Comparison of ENCODE assay signal across 8 mouse cellular contexts in genomic region chr13:12257391-12258380, GRCm38 (mm10). TPM values are rescaled to one million over a fixed set of nuclear protein-coding genes. Genes with fewer than 3 reads are reported as not detected.
DNase-seq lines count a peak whose midpoint lies in the region; ATAC-seq and TF ChIP-seq lines count a peak whose summit lies in the region.

Gene Mtr (minus strand): TSS chr13:12258113.

- peak within 1 kb of the TSS; percentile 90 for H3K9ac ChIP-seq in heart, embryonic 15.5 days
- peak within 1 kb of the TSS; percentile 75 for H3K9ac ChIP-seq in liver, embryonic 14.5 days (replicated peaks)
- peak within 1 kb of the TSS; percentile 83 for H3K9ac ChIP-seq in neural tube, embryonic 11.5 days (ENCODE audit: low read length)
- H3K9ac ChIP-seq in stomach, postnatal 0 days (ENCODE audit: low read length): peak within 1 kb of the TSS; percentile 79

- peak within 1 kb of the TSS; percentile 91 for H3K27ac ChIP-seq in forebrain, embryonic 10.5 days
- H3K27ac ChIP-seq in heart, embryonic 15.5 days: peak within 1 kb of the TSS; percentile 95
- peak within 1 kb of the TSS; percentile 78 for H3K27ac ChIP-seq in liver, embryonic 14.5 days
- H3K27ac ChIP-seq in neural tube, embryonic 11.5 days (ENCODE audit: low read depth, low read length): peak within 1 kb of the TSS; percentile 72
- H3K27ac ChIP-seq in stomach, postnatal 0 days (replicated peaks): peak within 1 kb of the TSS; percentile 80

- TF ChIP-seq CTCF in liver, embryonic 14.5 days (IDR thresholded peaks at IDR 0.05; ENCODE audit: low read depth): no peak
- TF ChIP-seq CTCF in stomach, postnatal 0 days (IDR thresholded peaks at IDR 0.05; ENCODE audit: low read depth): no peak

- H3K36me3 ChIP-seq in forebrain, embryonic 10.5 days (replicated peaks): peaks cover 14% of the 10 kb centered on the region
- no peaks in the 10 kb centered on the region; the same call in 1 of the 2 replicates for H3K36me3 ChIP-seq in heart, embryonic 15.5 days
- peaks cover 4% of the 10 kb centered on the region; the same call in 1 of the 2 replicates for H3K36me3 ChIP-seq in liver, embryonic 14.5 days (replicated peaks; ENCODE audit: control insufficient read depth, insufficient read depth, low read depth)
- no peaks in the 10 kb centered on the region for H3K36me3 ChIP-seq in neural tube, embryonic 11.5 days (ENCODE audit: control insufficient read depth, insufficient read depth, low read length)
- H3K36me3 ChIP-seq in stomach, postnatal 0 days (ENCODE audit: control insufficient read depth, insufficient read depth, low read length): no peaks in the 10 kb centered on the region

- H3K27me3 ChIP-seq in forebrain, embryonic 10.5 days (ENCODE audit: poor library complexity, severe bottlenecking): no peaks in the 10 kb centered on the region
- no peaks in the 10 kb centered on the region for H3K27me3 ChIP-seq in heart, embryonic 15.5 days
- H3K27me3 ChIP-seq in liver, embryonic 14.5 days (ENCODE audit: control insufficient read depth, insufficient read depth, low read length): no peaks in the 10 kb centered on the region
- no peaks in the 10 kb centered on the region for H3K27me3 ChIP-seq in neural tube, embryonic 11.5 days (ENCODE audit: control insufficient read depth, insufficient read depth, low read length)
- H3K27me3 ChIP-seq in stomach, postnatal 0 days (ENCODE audit: control insufficient read depth, insufficient read depth, low read length): no peaks in the 10 kb centered on the region

- peaks cover 17% of the 10 kb centered on the region for H3K4me1 ChIP-seq in forebrain, embryonic 10.5 days
- peaks cover 15% of the 10 kb centered on the region for H3K4me1 ChIP-seq in heart, embryonic 15.5 days (replicated peaks)
- H3K4me1 ChIP-seq in liver, embryonic 14.5 days (replicated peaks; ENCODE audit: control insufficient read depth in 2 of 2, insufficient read depth in 2 of 2, low read length in 1 of 2): peaks cover 13 to 18% of the 10 kb centered on the region in 2 experiments
- H3K4me1 ChIP-seq in neural tube, embryonic 11.5 days (ENCODE audit: control insufficient read depth, insufficient read depth, low read length): peaks cover 10% of the 10 kb centered on the region; the same call in 1 of the 2 replicates
- no peaks in the 10 kb centered on the region for H3K4me1 ChIP-seq in stomach, postnatal 0 days (replicated peaks; ENCODE audit: control insufficient read depth, insufficient read depth)

- peak within 1 kb of the TSS; percentile 81 for H3K4me3 ChIP-seq in forebrain, embryonic 10.5 days
- H3K4me3 ChIP-seq in heart, embryonic 15.5 days: peak within 1 kb of the TSS; percentile 93
- peak within 1 kb of the TSS; percentile 84 to 92 for H3K4me3 ChIP-seq in liver, embryonic 14.5 days (ENCODE audit: insufficient read depth in 1 of 2, low read depth in 2 of 2, low read length in 2 of 2)
- peak within 1 kb of the TSS; percentile 82 for H3K4me3 ChIP-seq in neural tube, embryonic 11.5 days (ENCODE audit: low read depth, low read length)
- H3K4me3 ChIP-seq in stomach, postnatal 0 days (ENCODE audit: low read depth, low read length): peak within 1 kb of the TSS; percentile 69

- TF ChIP-seq EP300 in liver, embryonic 14.5 days (IDR thresholded peaks at IDR 0.05; ENCODE audit: low read depth): no peak
- TF ChIP-seq EP300 in stomach, postnatal 0 days (optimal IDR thresholded peaks at IDR 0.05): no peak

- H3K4me2 ChIP-seq in heart, embryonic 15.5 days: peak within 1 kb of the TSS; percentile 71
- peak within 1 kb of the TSS; percentile 92 for H3K4me2 ChIP-seq in liver, embryonic 14.5 days (ENCODE audit: low read depth)
- H3K4me2 ChIP-seq in neural tube, embryonic 11.5 days (ENCODE audit: low read depth): peak within 1 kb of the TSS; percentile 68
- H3K4me2 ChIP-seq in stomach, postnatal 0 days (replicated peaks; ENCODE audit: low read depth): peak within 1 kb of the TSS; percentile 72

- peak; percentile 74 to 80 for DNase-seq in CD8-positive naive resting alpha-beta T cell, adult 2 months (ENCODE audit: low read depth in 2 of 2, low spot score in 2 of 2)
- DNase-seq in c-Kit-positive CD71-negative TER-119-negative erythroid progenitor cells, embryonic 14.5 days (ENCODE audit: low read depth): peak; percentile 88
- peak; percentile 95 for DNase-seq in forebrain, embryonic 10.5 days (ENCODE audit: extremely low spot score, low spot score)
- DNase-seq in kidney, postnatal 25 days: peak; percentile 98 to 99
- DNase-seq in liver, embryonic 14.5 days (ENCODE audit: low read depth in 3 of 3, low spot score in 3 of 3): peak; percentile 89 to 93 (median 90)
- peak; percentile 96 for DNase-seq in neural tube, embryonic 11.5 days (ENCODE audit: low spot score)
- DNase-seq in stomach, postnatal 0 days (ENCODE audit: low spot score): peak; percentile 95

- H3K9me3 ChIP-seq in forebrain, embryonic 10.5 days: peaks cover 17% of the 10 kb centered on the region; the same call in 1 of the 2 replicates
- no peaks in the 10 kb centered on the region; the same call in 1 of the 2 replicates for H3K9me3 ChIP-seq in heart, embryonic 15.5 days (replicated peaks)
- no peaks in the 10 kb centered on the region; the same call in 1 of the 2 replicates for H3K9me3 ChIP-seq in liver, embryonic 14.5 days (ENCODE audit: control insufficient read depth, low read length)
- H3K9me3 ChIP-seq in neural tube, embryonic 11.5 days (ENCODE audit: control insufficient read depth, low read length): no peaks in the 10 kb centered on the region
- H3K9me3 ChIP-seq in stomach, postnatal 0 days (ENCODE audit: control insufficient read depth, low read length): no peaks in the 10 kb centered on the region

- WGBS in forebrain, embryonic 10.5 days: under 1% methylated on average over 69 of the region's 69 CpGs
- WGBS in heart, embryonic 15.5 days: under 1% methylated on average over 69 of the region's 69 CpGs
- WGBS in liver, embryonic 14.5 days (ENCODE audit: insufficient replicate concordance): under 1% methylated on average over 69 of the region's 69 CpGs
- under 1% methylated on average over 69 of the region's 69 CpGs for WGBS in neural tube, embryonic 11.5 days
- WGBS in stomach, postnatal 0 days: under 1% methylated on average over 69 of the region's 69 CpGs

- peak; percentile 99 for ATAC-seq in heart, embryonic 15.5 days (replicated peaks; ENCODE audit: insufficient number of reproducible peaks, insufficient read depth, low FRiP score, low read depth)
- peak; percentile 99 for ATAC-seq in liver, embryonic 14.5 days (ENCODE audit: insufficient read depth)
- ATAC-seq in neural tube, embryonic 11.5 days (ENCODE audit: insufficient read depth, low FRiP score, low TSS enrichment): peak; percentile 100
- ATAC-seq in stomach, postnatal 0 days (ENCODE audit: low FRiP score, low TSS enrichment): peak; percentile 100

RNA-seq across cellular contexts. Expression of gene Mtr, which starts in this region (rescaled TPM):
- polyA plus RNA-seq in forebrain, embryonic 10.5 days (2016; fragmentation: Nextera tagmentation; extraction: Ambion mirVana): 20.5 and 24.8 TPM in 2 replicates
- 10.1 and 12.1 TPM in 2 replicates for polyA plus RNA-seq in heart, embryonic 15.5 days (2015; fragmentation: Nextera tagmentation; extraction: Ambion mirVana)
- 3.5 and 4.0 TPM in 2 replicates for polyA plus RNA-seq in liver, embryonic 14.5 days (2012; rRNA removed)
- polyA plus RNA-seq in liver, embryonic 14.5 days (2014; fragmentation: Nextera tagmentation; extraction: Ambion mirVana): 9.6 and 11.7 TPM in 2 replicates
- polyA plus RNA-seq in neural tube, embryonic 11.5 days (2014; fragmentation: Nextera tagmentation; extraction: Ambion mirVana): 13.4 and 16.3 TPM in 2 replicates
- polyA plus RNA-seq in stomach, postnatal 0 days (2015; fragmentation: Nextera tagmentation; extraction: Ambion mirVana): 2.2 and 2.9 TPM in 2 replicates

Comparison
In these comparisons a context has a peak if more than half of its experiments do, and no peak if none do; other contexts are left out.
1. Peak in every context shown above with its lines: DNase-seq, ATAC-seq, H3K4me3 ChIP-seq and H3K27ac ChIP-seq.